Mouse (Mus musculus) CH12.LX (cell line): ENCODE data around the gene Ermp1. TPM values are rescaled to one million over a fixed set of nuclear protein-coding genes. Genes with fewer than 3 reads are reported as not detected.

Source experiments
- DNase-seq: peaks from one replicate; pipeline ENCODE4 v3.0.0-alpha.2; 2013; ENCODE audit errors: extremely low read depth
- H3K27ac ChIP-seq: 2 replicates; pipeline ENCODE4 v1.5.1; 2012; ENCODE audit warnings: low read depth, mild to moderate bottlenecking, control low read depth, moderate library complexity; ENCODE audit not compliant: insufficient read depth
- H3K27me3 ChIP-seq: replicated peaks from 2 replicates; pipeline ENCODE3; 2012; ENCODE audit warnings: inconsistent platforms
- H3K36me3 ChIP-seq, 2 experiments: replicated peaks in 1 of 2; 2 replicates each; pipeline versions ENCODE3 to v1.6.1; 2012; ENCODE audit warnings: inconsistent platforms in 1 of 2, low read length in 1 of 2, mild to moderate bottlenecking in 1 of 2, mixed read lengths in 1 of 2, moderate library complexity in 1 of 2; ENCODE audit not compliant: control insufficient read depth in 1 of 2, insufficient read depth in 1 of 2
- H3K4me1 ChIP-seq, 2 experiments: 2 replicates each; pipeline ENCODE4 v1.6.1; 2012; ENCODE audit warnings: inconsistent platforms in 1 of 2, moderate library complexity in 1 of 2; ENCODE audit not compliant: insufficient read depth in 2 of 2, control insufficient read depth in 1 of 2
- H3K4me2 ChIP-seq: 2 replicates; pipeline ENCODE4 v1.6.1; 2012; ENCODE audit warnings: low read depth, mild to moderate bottlenecking, control low read depth; ENCODE audit not compliant: poor library complexity, insufficient read depth, severe bottlenecking
- H3K4me3 ChIP-seq, 3 experiments: fragments of 150-350 bp in 1 of 3; sonication (generic) in 1 of 3; replicated peaks in 1 of 3; 2 replicates each; pipeline versions ENCODE3 to v1.5.1; 2011 to 2012; ENCODE audit warnings: low read depth in 2 of 3, low read length in 2 of 3, mild to moderate bottlenecking in 2 of 3, moderate library complexity in 2 of 3, control low read depth in 1 of 3, improper control_type of control experiment in 1 of 3, inconsistent platforms in 1 of 3, mixed read lengths in 1 of 3; ENCODE audit not compliant: poor library complexity in 1 of 3
- H3K79me2 ChIP-seq: replicated peaks from 2 replicates; pipeline ENCODE4 v1.6.1; 2012; ENCODE audit warnings: mild to moderate bottlenecking, moderate library complexity; ENCODE audit not compliant: control insufficient read depth, poor library complexity, insufficient read depth, severe bottlenecking; ENCODE audit errors: extremely low read depth
- H3K9ac ChIP-seq: 2 replicates; pipeline ENCODE4 v1.6.1; 2012; ENCODE audit warnings: low read depth, mild to moderate bottlenecking, control low read depth, moderate library complexity; ENCODE audit not compliant: insufficient read depth
- H3K9me3 ChIP-seq: replicated peaks from 2 replicates; pipeline ENCODE3; 2012; ENCODE audit warnings: low read length, inconsistent platforms, mixed read lengths
- CHD1 ChIP-seq: IDR thresholded peaks from 2 replicates; pipeline ENCODE4 v1.6.1; 2012; ENCODE audit warnings: low read depth, low read length, improper control_type of control experiment, inconsistent platforms
- CHD2 ChIP-seq: IDR thresholded peaks from 2 replicates; pipeline ENCODE4 v1.6.1; 2011; ENCODE audit warnings: low read length, improper control_type of control experiment
- E2F4 ChIP-seq: IDR thresholded peaks from 2 replicates; pipeline ENCODE4 v1.6.1; 2011; ENCODE audit warnings: low read depth, low read length, improper control_type of control experiment; ENCODE audit not compliant: insufficient replicate concordance
- ELF1 ChIP-seq: IDR thresholded peaks from 2 replicates; pipeline ENCODE4 v1.6.1; 2014; ENCODE audit warnings: low read depth, mild to moderate bottlenecking, inconsistent platforms, low read length, improper control_type of control experiment
- EP300 ChIP-seq: IDR thresholded peaks from 2 replicates; pipeline ENCODE4 v1.6.1; 2011; ENCODE audit warnings: low read length, improper control_type of control experiment
- ETS1 ChIP-seq: conservative IDR thresholded peaks from 2 replicates; pipeline ENCODE4 v1.6.1; 2012; ENCODE audit warnings: low read depth, mild to moderate bottlenecking, inconsistent platforms, low read length, improper control_type of control experiment, moderate library complexity
- GABPA ChIP-seq: IDR thresholded peaks from 2 replicates; pipeline ENCODE4 v1.6.1; 2012; ENCODE audit warnings: low read depth, low read length, improper control_type of control experiment, inconsistent platforms; ENCODE audit not compliant: insufficient replicate concordance
- IRF4 ChIP-seq: IDR thresholded peaks from 2 replicates; pipeline ENCODE4 v1.6.1; 2014; ENCODE audit warnings: low read depth, mild to moderate bottlenecking, inconsistent platforms, low read length, improper control_type of control experiment
- JUN ChIP-seq: IDR thresholded peaks from 2 replicates; pipeline ENCODE4 v1.6.1; 2011; ENCODE audit warnings: low read depth, mild to moderate bottlenecking, low read length, improper control_type of control experiment, moderate library complexity; ENCODE audit not compliant: insufficient read depth
- JUND ChIP-seq: conservative IDR thresholded peaks from 2 replicates; pipeline ENCODE4 v1.6.1; 2011; ENCODE audit warnings: low read depth, low read length, improper control_type of control experiment
- KAT2A ChIP-seq: IDR thresholded peaks from 2 replicates; pipeline ENCODE4 v1.6.1; 2012; ENCODE audit warnings: low read length, improper control_type of control experiment, inconsistent platforms; ENCODE audit not compliant: insufficient replicate concordance
- MAFK ChIP-seq: IDR thresholded peaks from 2 replicates; pipeline ENCODE4 v1.6.1; 2011; ENCODE audit warnings: low read length, improper control_type of control experiment; ENCODE audit not compliant: insufficient replicate concordance
- MAX ChIP-seq: IDR thresholded peaks from 2 replicates; pipeline ENCODE4 v1.6.1; 2011; ENCODE audit warnings: low read length, improper control_type of control experiment
- MEF2A ChIP-seq: IDR thresholded peaks from 2 replicates; pipeline ENCODE4 v1.6.1; 2014; ENCODE audit warnings: low read depth, mild to moderate bottlenecking, inconsistent platforms, low read length, improper control_type of control experiment, borderline replicate concordance
- MXI1 ChIP-seq: IDR thresholded peaks from 2 replicates; pipeline ENCODE4 v1.6.1; 2011; ENCODE audit warnings: mild to moderate bottlenecking, low read depth, low read length, improper control_type of control experiment
- MYC ChIP-seq: IDR thresholded peaks from 2 replicates; pipeline ENCODE4 v1.6.1; 2011; ENCODE audit warnings: low read depth, mild to moderate bottlenecking, improper control_type of control experiment, low read length
- NRF1 ChIP-seq: IDR thresholded peaks from 2 replicates; pipeline ENCODE4 v1.6.1; 2014; ENCODE audit warnings: low read depth, mild to moderate bottlenecking, inconsistent platforms, low read length, improper control_type of control experiment, moderate library complexity
- PAX5 ChIP-seq: IDR thresholded peaks from 2 replicates; pipeline ENCODE4 v1.6.1; 2012; ENCODE audit warnings: low read length, inconsistent platforms, mixed read lengths
- RCOR1 ChIP-seq: conservative IDR thresholded peaks from 2 replicates; pipeline ENCODE4 v1.6.1; 2012; ENCODE audit warnings: low read depth, mild to moderate bottlenecking, inconsistent platforms, low read length, improper control_type of control experiment
- SMC3 ChIP-seq: IDR thresholded peaks from 2 replicates; pipeline ENCODE4 v1.6.1; 2011; ENCODE audit warnings: low read depth, low read length, improper control_type of control experiment
- TCF12 ChIP-seq: IDR thresholded peaks from 2 replicates; pipeline ENCODE4 v1.6.1; 2014; ENCODE audit warnings: low read depth, mild to moderate bottlenecking, inconsistent platforms, low read length, improper control_type of control experiment
- ZKSCAN1 ChIP-seq: IDR thresholded peaks from 2 replicates; pipeline ENCODE4 v1.6.1; 2012; ENCODE audit warnings: low read depth, inconsistent platforms, low read length, improper control_type of control experiment, borderline replicate concordance
- ZNF384 ChIP-seq: IDR thresholded peaks from 2 replicates; pipeline ENCODE4 v1.6.1; 2012; ENCODE audit warnings: low read depth, low read length, improper control_type of control experiment, inconsistent platforms
- dilution Hi-C: fragments of 300-500 bp; cut with MboI; formaldehyde crosslinking; loops from 2 replicates; pipeline ENCODE4 v1.14.3; 2020; ENCODE audit warnings: low sequenced_read_pairs; ENCODE audit not compliant: extremely low pct_unique_long_range_greater_than_20kb, extremely low pct_ligation_motif_present
- in situ Hi-C: fragments of 300-500 bp; cut with MboI; formaldehyde crosslinking; loops from 3 replicates; pipeline ENCODE4 v1.14.3; 2019; ENCODE audit warnings: low sequenced_read_pairs, low pct_ligation_motif_present, low pct_unique_long_range_greater_than_20kb, mixed read lengths
- polyA plus RNA-seq: library from polyadenylated mRNA; unstranded; fragments of >175 nt; gene quantifications from 2 replicates; pipeline ENCODE4 v1.2.1, GENCODE M21; 2012; ENCODE audit warnings: low read depth; ENCODE audit not compliant: insufficient read length
- total RNA-seq, 2 experiments: library from RNA; depleted of rRNA; stranded (reverse); fragments of 300-350 nt in 1 of 2; fragments of >200 nt in 1 of 2; gene quantifications; 2 replicates each; pipeline ENCODE4 v1.2.3; 2012 to 2014

Ermp1 gene
- total and polyA plus RNA-seq, 3 experiments, result 22.7 to 32.9 (median 27.6) TPM

DNA sequence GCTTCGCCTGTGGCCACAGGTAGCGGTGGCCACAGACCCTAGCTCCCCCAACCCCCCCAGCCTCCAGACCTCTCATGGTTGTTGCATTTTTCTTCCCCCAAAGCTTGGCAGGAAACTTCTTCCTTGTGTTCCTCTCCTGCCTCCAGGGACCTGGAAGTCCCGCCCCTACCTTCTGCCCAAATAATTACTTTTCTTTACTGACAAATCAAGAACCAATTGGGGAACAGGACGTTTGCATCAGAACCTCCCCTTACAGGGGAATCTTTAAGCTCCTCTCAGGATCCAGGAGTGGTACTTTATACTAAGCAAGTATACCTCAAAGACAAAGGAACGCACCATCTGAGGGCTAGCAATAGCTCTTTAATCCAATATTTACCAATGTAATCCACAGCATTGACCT is 16.7 kb upstream of the Ermp1 start:
- dilution Hi-C loops (no loop called here), in situ Hi-C loops (no loop called here)
- TF ChIP-seq RCOR1 (no peak), MYC (no peak), MEF2A (no peak), ELF1 (no peak), ZKSCAN1 (no peak), ETS1 (no peak), IRF4 (no peak), NRF1 (no peak), MXI1 (no peak)
- no peak overlapping the region for H3K9ac ChIP-seq
- no peak overlapping the region for H3K4me2 ChIP-seq
- peaks cover 4 to 6% of the 10 kb centered on the region in 2 experiments; a peak in 3 of 4 replicates for H3K4me1 ChIP-seq
- no peak for DNase-seq
- H3K27ac ChIP-seq, result no peak overlapping the region
- no peak overlapping the region for H3K4me3 ChIP-seq
- no peaks in the 10 kb centered on the region for H3K36me3 ChIP-seq
- H3K79me2 ChIP-seq, result no peaks in the 10 kb centered on the region
- no peaks in the 10 kb centered on the region for H3K27me3 ChIP-seq
- H3K9me3 ChIP-seq, result no peaks in the 10 kb centered on the region

GRCm38 (mm10) chr19:29663780-29664179 is 15.6 kb upstream of the Ermp1 start:
- H3K4me1 ChIP-seq, result no peaks in the 10 kb centered on the region
- no peak for DNase-seq
- no peaks in the 10 kb centered on the region for H3K79me2 ChIP-seq
- in situ Hi-C loops (no loop called here), dilution Hi-C loops (no loop called here)
- TF ChIP-seq TCF12 (no peak), MYC (no peak), JUN (no peak), NRF1 (no peak), ZNF384 (no peak), ELF1 (no peak), PAX5 (no peak), EP300 (no peak), ZKSCAN1 (no peak), MAFK (no peak), CHD1 (no peak), KAT2A (no peak), MAX (no peak), CHD2 (no peak), E2F4 (no peak), SMC3 (no peak), JUND (no peak), GABPA (no peak)
- H3K4me3 ChIP-seq, result no peak overlapping the region
- H3K27ac ChIP-seq, result no peak overlapping the region
- H3K27me3 ChIP-seq, result no peaks in the 10 kb centered on the region
- H3K9me3 ChIP-seq, result no peaks in the 10 kb centered on the region
- no peak overlapping the region for H3K4me2 ChIP-seq
- no peaks in the 10 kb centered on the region for H3K36me3 ChIP-seq
- no peak overlapping the region for H3K9ac ChIP-seq
